Mouse (Mus musculus) limb, embryonic 14.5 days (tissue): Measurements from ENCODE around the gene Csnk1g1. TPM values are rescaled to one million over a fixed set of nuclear protein-coding genes. Genes with fewer than 3 reads are reported as not detected.
A peak's percentile ranks its signal among the peaks of the same experiment; 100 is the strongest.

Experiments
- ATAC-seq: fragments of 200-750 bp; cut with Nextera tagmentation; 2 replicates; pipeline ENCODE4 v1.8.0; 2017; ENCODE audit warnings: low read depth, moderate number of reproducible peaks, moderate TSS enrichment; ENCODE audit not compliant: low FRiP score
- DNase-seq: peaks from one replicate; pipeline ENCODE4 v3.0.0-alpha.2; 2015; ENCODE audit warnings: low spot score
- H3K27ac ChIP-seq: fragments of 300-500 bp; sonication (generic); replicated peaks from 2 replicates; pipeline ENCODE4 v1.5.1; 2014; ENCODE audit warnings: low read depth, mild to moderate bottlenecking, low read length, moderate library complexity, mixed read lengths
- H3K27me3 ChIP-seq: fragments of 300-500 bp; sonication (generic); 2 replicates; pipeline ENCODE4 v1.6.1; 2014; ENCODE audit warnings: low read length, mixed read lengths; ENCODE audit not compliant: control insufficient read depth, insufficient read depth
- H3K36me3 ChIP-seq: fragments of 300-500 bp; sonication (generic); 2 replicates; pipeline ENCODE4 v1.6.1; 2014; ENCODE audit warnings: mild to moderate bottlenecking, low read length, moderate library complexity, mixed read lengths; ENCODE audit not compliant: control insufficient read depth, insufficient read depth
- H3K4me1 ChIP-seq: fragments of 300-500 bp; sonication (generic); 2 replicates; pipeline ENCODE4 v1.6.1; 2014; ENCODE audit warnings: antibody characterized with exemption, low read length, mixed read lengths; ENCODE audit not compliant: control insufficient read depth, insufficient read depth
- H3K4me2 ChIP-seq: fragments of 300-500 bp; sonication (generic); replicated peaks from 2 replicates; pipeline ENCODE4 v1.6.1; 2014; ENCODE audit warnings: low read depth, mild to moderate bottlenecking, low read length, moderate library complexity; ENCODE audit not compliant: severe bottlenecking
- H3K4me3 ChIP-seq: fragments of 300-500 bp; sonication (generic); replicated peaks from 2 replicates; pipeline ENCODE4 v1.5.1; 2014; ENCODE audit warnings: low read length
- H3K9ac ChIP-seq: fragments of 300-500 bp; sonication (generic); 2 replicates; pipeline ENCODE4 v1.6.1; 2014; ENCODE audit warnings: mild to moderate bottlenecking, low read depth, low read length, moderate library complexity; ENCODE audit not compliant: severe bottlenecking
- H3K9me3 ChIP-seq: fragments of 300-500 bp; sonication (generic); 2 replicates; pipeline ENCODE4 v1.6.1; 2016; ENCODE audit warnings: low read length; ENCODE audit not compliant: control insufficient read depth
- POLR2A ChIP-seq: fragments of 200-500 bp; IDR thresholded peaks from 2 replicates; pipeline ENCODE4 v1.8.0; 2012; ENCODE audit warnings: inconsistent platforms, mild to moderate bottlenecking, moderate library complexity, borderline replicate concordance; ENCODE audit not compliant: insufficient read depth, insufficient read length; ENCODE audit errors: extremely low read depth
- WGBS: fragments of 180-500 bp; shearing (Covaris S2); extraction: QIAGEN DNeasy Blood & Tissue Kit; methylation state at CpG from one replicate; pipeline ENCODE4 v1.1.7; 2014; 5-methylcytosine and 5-hydroxymethylcytosine counted together
- polyA plus RNA-seq, 2 experiments: library from polyadenylated mRNA; depleted of rRNA in 1 of 2; stranded (reverse) in 1 of 2; unstranded in 1 of 2; fragments of >200 nt; fragmentation: Nextera tagmentation in 1 of 2; extraction: Ambion mirVana in 1 of 2; gene quantifications; 2 replicates each; pipeline versions ENCODE4 v1.2.1 to v1.2.3; 2012 to 2014

The Csnk1g1 gene
- polyA plus RNA-seq, 2 experiments, result 12.9 to 19.4 TPM

GRCm38 (mm10) chr9:66049931-66050601 is 141.3 kb downstream of the Csnk1g1 start:
- Histone ChIP-seq H3K9me3 (no peaks in the 10 kb centered on the region), H3K27ac (no peak overlapping the region), H3K9ac (no peak overlapping the region), H3K4me3 (no peak overlapping the region), H3K4me2 (no peak overlapping the region), H3K4me1 (no peaks in the 10 kb centered on the region), H3K27me3 (no peaks in the 10 kb centered on the region), H3K36me3 (no peaks in the 10 kb centered on the region)
- TF ChIP-seq POLR2A, result no peak
- ATAC-seq (no peak), DNase-seq (no peak)
- WGBS, result 77% methylated on average over 6 of the region's 6 CpGs

GRCm38 (mm10) chr9:66051493-66051892 is 142.8 kb downstream of the Csnk1g1 start:
- H3K4me3 ChIP-seq, result no peak overlapping the region
- DNase-seq (no peak), ATAC-seq (no peak)
- H3K36me3 ChIP-seq, result no peaks in the 10 kb centered on the region
- H3K4me1 ChIP-seq, result no peaks in the 10 kb centered on the region
- no peaks in the 10 kb centered on the region for H3K9me3 ChIP-seq
- no peak overlapping the region for H3K4me2 ChIP-seq
- H3K9ac ChIP-seq, result no peak overlapping the region
- no peak overlapping the region for H3K27ac ChIP-seq
- TF ChIP-seq POLR2A, result no peak
- no peaks in the 10 kb centered on the region for H3K27me3 ChIP-seq
- 73% methylated on average over 4 of the region's 4 CpGs for WGBS

GRCm38 (mm10) chr9:66052731-66053130 is 144.0 kb downstream of the Csnk1g1 start:
- no peak overlapping the region for H3K27ac ChIP-seq
- WGBS, result 83% methylated on average over 1 of the region's 1 CpGs

GRCm38 (mm10) chr9:66053620-66054019 is 144.9 kb downstream of the Csnk1g1 start:
- H3K4me3 ChIP-seq, result no peak overlapping the region
- no peaks in the 10 kb centered on the region for H3K4me1 ChIP-seq
- H3K9ac ChIP-seq, result no peak overlapping the region
- DNase-seq (no peak), ATAC-seq (no peak)
- no peaks in the 10 kb centered on the region for H3K27me3 ChIP-seq
- H3K36me3 ChIP-seq, result no peaks in the 10 kb centered on the region
- WGBS, result 32% methylated on average over 1 of the region's 1 CpGs
- no peaks in the 10 kb centered on the region for H3K9me3 ChIP-seq
- no peak for TF ChIP-seq POLR2A
- H3K4me2 ChIP-seq, result no peak overlapping the region
- no peak overlapping the region for H3K27ac ChIP-seq

More at GRCm38 (mm10) chr9:66052731-66053130, 144.0 kb downstream of the Csnk1g1 start:
- Histone ChIP-seq H3K4me3 (no peak overlapping the region), H3K4me2 (no peak overlapping the region), H3K9ac (no peak overlapping the region), H3K36me3 (no peaks in the 10 kb centered on the region), H3K4me1 (no peaks in the 10 kb centered on the region), H3K27me3 (no peaks in the 10 kb centered on the region), H3K9me3 (no peaks in the 10 kb centered on the region)
- ATAC-seq, result no peak
- no peak for TF ChIP-seq POLR2A
- no peak for DNase-seq

GRCm38 (mm10) chr9:66059583-66060307 is 151.0 kb downstream of the Csnk1g1 start, which contains the start of gene Ppib:
Gene Ppib (plus strand): TSS chr9:66060222.
- ATAC-seq, result peak; percentile 99
- peak; percentile 77; the same call in 1 of the 2 replicates for TF ChIP-seq POLR2A
- under 1% methylated on average over 49 of the region's 51 CpGs for WGBS
- H3K27me3 ChIP-seq, result no peaks in the 10 kb centered on the region
- peaks cover 22% of the 10 kb centered on the region for H3K36me3 ChIP-seq
- H3K4me3 ChIP-seq, result peak within 1 kb of the TSS; percentile 76
- H3K27ac ChIP-seq, result peak within 1 kb of the TSS; percentile 71
- H3K9ac ChIP-seq, result peak within 1 kb of the TSS; percentile 85
- H3K4me2 ChIP-seq, result peak within 1 kb of the TSS; percentile 75
- H3K9me3 ChIP-seq, result no peaks in the 10 kb centered on the region
- peak; percentile 99 for DNase-seq
- peaks cover 13% of the 10 kb centered on the region for H3K4me1 ChIP-seq
